Mouse (Mus musculus) hindbrain, embryonic 14.5 days (tissue): ENCODE measurements around the gene Cyth1. TPM values are rescaled to one million over a fixed set of nuclear protein-coding genes. Genes with fewer than 3 reads are reported as not detected.

Experiments
- ATAC-seq: fragments of 200-750 bp; cut with Nextera tagmentation; 2 replicates; pipeline ENCODE4 v1.8.0; 2017; ENCODE audit warnings: moderate number of reproducible peaks, mild to moderate bottlenecking, moderate TSS enrichment, moderate library complexity; ENCODE audit not compliant: low FRiP score
- DNase-seq: peaks from one replicate; pipeline ENCODE4 v3.0.0-alpha.2; 2015; ENCODE audit warnings: low spot score
- H3K27ac ChIP-seq: fragments of 300-500 bp; sonication (generic); 2 replicates; pipeline ENCODE4 v1.5.1; 2014; ENCODE audit warnings: mild to moderate bottlenecking, moderate library complexity
- H3K27me3 ChIP-seq: fragments of 300-500 bp; sonication (generic); 2 replicates; pipeline ENCODE4 v1.6.1; 2014; ENCODE audit warnings: mild to moderate bottlenecking, low read length, mixed read lengths; ENCODE audit not compliant: control insufficient read depth, insufficient read depth
- H3K36me3 ChIP-seq: fragments of 300-500 bp; sonication (generic); replicated peaks from 2 replicates; pipeline ENCODE4 v1.6.1; 2014; ENCODE audit not compliant: control insufficient read depth, insufficient read depth
- H3K4me1 ChIP-seq: fragments of 300-500 bp; sonication (generic); replicated peaks from 2 replicates; pipeline ENCODE4 v1.6.1; 2014; ENCODE audit warnings: antibody characterized with exemption, low read length, mixed read lengths; ENCODE audit not compliant: control insufficient read depth, insufficient read depth
- H3K4me2 ChIP-seq: fragments of 300-500 bp; sonication (generic); replicated peaks from 2 replicates; pipeline ENCODE4 v1.6.1; 2014; ENCODE audit warnings: mild to moderate bottlenecking, moderate library complexity
- H3K4me3 ChIP-seq: fragments of 300-500 bp; sonication (generic); replicated peaks from 2 replicates; pipeline ENCODE4 v1.5.1; 2014; ENCODE audit warnings: mild to moderate bottlenecking, low read length
- H3K9ac ChIP-seq: fragments of 300-500 bp; sonication (generic); 2 replicates; pipeline ENCODE4 v1.6.1; 2014
- H3K9me3 ChIP-seq: fragments of 300-500 bp; sonication (generic); 2 replicates; pipeline ENCODE4 v1.6.1; 2016; ENCODE audit warnings: low read length; ENCODE audit not compliant: control insufficient read depth
- WGBS: fragments of 180-500 bp; shearing (Covaris S2); extraction: QIAGEN DNeasy Blood & Tissue Kit; methylation state at CpG from one replicate; pipeline ENCODE4 v1.1.7; 2014; 5-methylcytosine and 5-hydroxymethylcytosine counted together
- polyA plus RNA-seq: library from polyadenylated mRNA; unstranded; fragments of >200 nt; fragmentation: Nextera tagmentation; extraction: Ambion mirVana; gene quantifications from 2 replicates; pipeline ENCODE4 v1.2.1, GENCODE M21; 2014

The Cyth1 gene
- polyA plus RNA-seq, 1 experiment from 2014 or later: 18.1 TPM

GRCm38 (mm10) chr11:118243627-118244261 lies 4.6 kb downstream of the Cyth1 start:
- Histone ChIP-seq H3K9ac (no peak overlapping the region), H3K4me3 (no peak overlapping the region), H3K27ac (no peak overlapping the region), H3K36me3 (no peaks in the 10 kb centered on the region), H3K4me1 (peaks cover 19% of the 10 kb centered on the region), H3K4me2 (no peak overlapping the region), H3K9me3 (no peaks in the 10 kb centered on the region), H3K27me3 (no peaks in the 10 kb centered on the region)
- no peak for DNase-seq
- WGBS: 89% methylated on average over 6 of the region's 6 CpGs
- no peak for ATAC-seq

GRCm38 (mm10) chr11:118242506-118242905 lies 5.9 kb downstream of the Cyth1 start:
- Histone ChIP-seq H3K9me3 (no peaks in the 10 kb centered on the region), H3K9ac (no peak overlapping the region), H3K4me1 (peaks cover 19% of the 10 kb centered on the region), H3K36me3 (no peaks in the 10 kb centered on the region), H3K4me2 (no peak overlapping the region), H3K4me3 (no peak overlapping the region), H3K27ac (no peak overlapping the region), H3K27me3 (no peaks in the 10 kb centered on the region)
- ATAC-seq (no peak), DNase-seq (no peak)
- WGBS: 80% methylated on average over 4 of the region's 4 CpGs

- peaks cover 6% of the 10 kb centered on the region for H3K4me1 ChIP-seq
- H3K27ac ChIP-seq: no peak overlapping the region
- ATAC-seq: no peak
- no peak for DNase-seq
- no peak overlapping the region for H3K9ac ChIP-seq
- no peak overlapping the region for H3K4me2 ChIP-seq
- no peak overlapping the region for H3K4me3 ChIP-seq
- 84% methylated on average over 4 of the region's 4 CpGs for WGBS
- no peaks in the 10 kb centered on the region for H3K36me3 ChIP-seq
- H3K9me3 ChIP-seq: no peaks in the 10 kb centered on the region
- H3K27me3 ChIP-seq: no peaks in the 10 kb centered on the region
These were observed 8.0 kb downstream of the Cyth1 start for GRCm38 (mm10) chr11:118240388-118240787.

GRCm38 (mm10) chr11:118239281-118240198 lies 8.9 kb downstream of the Cyth1 start:
- Histone ChIP-seq H3K9ac (no peak overlapping the region), H3K4me3 (no peak overlapping the region), H3K27ac (no peak overlapping the region), H3K9me3 (no peaks in the 10 kb centered on the region), H3K4me1 (peaks cover 6% of the 10 kb centered on the region), H3K36me3 (no peaks in the 10 kb centered on the region), H3K4me2 (no peak overlapping the region), H3K27me3 (no peaks in the 10 kb centered on the region)
- 62% methylated on average over 14 of the region's 14 CpGs for WGBS
- ATAC-seq (no peak), DNase-seq (no peak)

- Histone ChIP-seq H3K9me3 (no peaks in the 10 kb centered on the region), H3K4me3 (no peak overlapping the region), H3K27me3 (no peaks in the 10 kb centered on the region), H3K27ac (no peak overlapping the region), H3K4me2 (no peak overlapping the region), H3K9ac (no peak overlapping the region), H3K36me3 (no peaks in the 10 kb centered on the region), H3K4me1 (peaks cover 9% of the 10 kb centered on the region)
- 79% methylated on average over 6 of the region's 6 CpGs for WGBS
- ATAC-seq: no peak
- no peak for DNase-seq
These were observed 11.7 kb downstream of the Cyth1 start for GRCm38 (mm10) chr11:118236520-118237190.

GRCm38 (mm10) chr11:118234929-118235328 lies 13.5 kb downstream of the Cyth1 start:
- ATAC-seq (no peak), DNase-seq (no peak)
- Histone ChIP-seq H3K27me3 (no peaks in the 10 kb centered on the region), H3K4me3 (no peak overlapping the region), H3K9ac (no peak overlapping the region), H3K9me3 (no peaks in the 10 kb centered on the region), H3K4me1 (peaks cover 6% of the 10 kb centered on the region), H3K36me3 (no peaks in the 10 kb centered on the region), H3K4me2 (no peak overlapping the region), H3K27ac (no peak overlapping the region)
- 84% methylated on average over 7 of the region's 7 CpGs for WGBS

- 84% methylated on average over 6 of the region's 6 CpGs for WGBS
- no peak for DNase-seq
- Histone ChIP-seq H3K27ac (no peak overlapping the region), H3K4me2 (no peak overlapping the region), H3K27me3 (no peaks in the 10 kb centered on the region), H3K4me3 (no peak overlapping the region), H3K4me1 (0 out of 2 replicates have a peak, but pooled peaks cover 2% of the 10 kb centered on the region), H3K9ac (no peak overlapping the region), H3K36me3 (no peaks in the 10 kb centered on the region), H3K9me3 (no peaks in the 10 kb centered on the region)
- ATAC-seq: no peak
These were observed 13.9 kb downstream of the Cyth1 start for GRCm38 (mm10) chr11:118234500-118234899.

GRCm38 (mm10) chr11:118233924-118234323 lies 14.5 kb downstream of the Cyth1 start:
- no peak overlapping the region for H3K27ac ChIP-seq
- DNase-seq (no peak), ATAC-seq (no peak)
- H3K4me1 ChIP-seq: 0 out of 2 replicates have a peak, but pooled peaks cover 2% of the 10 kb centered on the region
- H3K27me3 ChIP-seq: no peaks in the 10 kb centered on the region
- no peak overlapping the region for H3K9ac ChIP-seq
- no peak overlapping the region for H3K4me3 ChIP-seq
- H3K9me3 ChIP-seq: no peaks in the 10 kb centered on the region
- H3K4me2 ChIP-seq: no peak overlapping the region
- 88% methylated on average over 3 of the region's 3 CpGs for WGBS
- H3K36me3 ChIP-seq: no peaks in the 10 kb centered on the region

GRCm38 (mm10) chr11:118232314-118232831 lies 16.0 kb downstream of the Cyth1 start:
- no peaks in the 10 kb centered on the region for H3K9me3 ChIP-seq
- H3K36me3 ChIP-seq: no peaks in the 10 kb centered on the region
- H3K4me3 ChIP-seq: no peak overlapping the region
- no peak overlapping the region for H3K27ac ChIP-seq
- H3K27me3 ChIP-seq: no peaks in the 10 kb centered on the region
- 45% methylated on average over 7 of the region's 7 CpGs for WGBS
- H3K4me1 ChIP-seq: 0 out of 2 replicates have a peak, but pooled peaks cover 2% of the 10 kb centered on the region
- ATAC-seq (no peak), DNase-seq (no peak)
- H3K9ac ChIP-seq: no peak overlapping the region
- H3K4me2 ChIP-seq: no peak overlapping the region
